Mouse (Mus musculus) liver, postnatal 0 days (tissue): ENCODE data around the gene Top2a.

ENCODE experiments used
- CTCF ChIP-seq: sonication (generic); IDR thresholded peaks from 2 replicates; pipeline ENCODE4 v1.5.1; 2016; ENCODE audit warnings: antibody characterized with exemption, low read depth
- EP300 ChIP-seq: IDR thresholded peaks from 2 replicates; pipeline ENCODE4 v1.6.1; 2016; ENCODE audit warnings: antibody characterized with exemption, low read depth, mild to moderate bottlenecking

DNA sequence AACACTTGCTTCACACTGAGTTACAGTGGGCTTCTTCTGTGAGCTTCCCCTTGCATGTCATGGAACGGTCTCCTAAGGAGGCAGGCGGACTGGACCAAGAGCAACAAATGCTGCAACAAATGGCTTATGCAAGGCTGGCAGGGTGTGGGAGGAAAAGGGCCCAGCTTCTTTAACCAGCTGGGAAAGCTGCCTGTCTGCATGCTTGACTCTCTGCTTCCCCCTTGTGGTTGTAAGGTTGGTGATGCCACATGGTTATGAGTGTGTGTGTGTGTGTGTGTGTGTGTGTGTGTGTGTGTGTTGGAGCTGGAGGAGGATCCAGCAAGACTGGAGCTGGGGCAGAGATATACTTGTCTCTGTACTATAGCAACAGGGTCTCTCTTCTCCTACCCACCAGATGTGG, 42.0 kb upstream of the Top2a start:
- peak; percentile 99 for TF ChIP-seq CTCF
- TF ChIP-seq EP300, result no peak
